Mouse (Mus musculus): Measurements from ENCODE around the gene Rnf10.

The Rnf10 gene

DNA sequence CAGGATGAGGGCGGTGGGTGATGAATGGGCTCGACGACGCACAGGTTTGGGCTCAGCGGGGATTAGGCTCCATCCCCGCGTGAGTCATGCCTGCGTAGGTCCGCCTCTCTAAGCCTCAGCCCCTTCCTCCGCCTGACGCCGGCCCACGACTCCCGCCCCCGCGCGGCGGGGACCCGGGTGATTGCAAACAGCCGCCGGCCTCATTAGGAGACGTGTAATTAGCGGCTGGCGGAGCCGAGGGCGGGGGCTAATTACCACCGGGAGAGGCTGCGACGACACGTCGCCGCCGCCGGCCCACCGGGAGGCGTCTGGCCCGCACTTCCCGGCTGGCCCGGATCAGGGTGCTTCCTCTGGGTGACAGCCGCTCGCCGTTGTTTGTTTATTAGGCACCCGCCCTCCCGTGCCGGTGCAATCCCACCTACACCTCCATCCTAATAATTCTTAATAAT is 37.4 kb downstream of the Rnf10 start:
- peak in 1 of 2 experiments; percentile 25 for DNase-seq (ENCODE audit: low spot score in 2 of 2)

DNA sequence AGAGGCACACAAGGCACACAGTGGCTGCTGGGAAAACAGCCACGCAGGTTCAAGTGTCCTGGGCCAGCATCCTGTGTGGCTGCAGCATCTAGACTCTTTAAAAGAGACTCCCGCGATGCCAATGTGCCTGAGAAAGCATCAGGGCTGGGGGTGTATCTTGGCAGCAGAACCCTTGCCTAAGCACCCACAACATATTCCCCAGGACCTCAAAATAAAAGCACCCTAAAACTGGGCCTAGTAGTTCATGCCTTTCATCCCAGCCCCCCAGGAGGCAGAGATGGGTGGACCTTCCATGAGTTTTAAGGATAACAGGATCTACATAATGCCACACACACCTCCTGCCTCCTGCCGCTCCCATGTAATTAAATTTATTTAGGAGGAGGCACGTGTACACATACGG is 38.2 kb downstream of the Rnf10 start:
- no peak for DNase-seq (ENCODE audit: low spot score in 2 of 2)

DNA sequence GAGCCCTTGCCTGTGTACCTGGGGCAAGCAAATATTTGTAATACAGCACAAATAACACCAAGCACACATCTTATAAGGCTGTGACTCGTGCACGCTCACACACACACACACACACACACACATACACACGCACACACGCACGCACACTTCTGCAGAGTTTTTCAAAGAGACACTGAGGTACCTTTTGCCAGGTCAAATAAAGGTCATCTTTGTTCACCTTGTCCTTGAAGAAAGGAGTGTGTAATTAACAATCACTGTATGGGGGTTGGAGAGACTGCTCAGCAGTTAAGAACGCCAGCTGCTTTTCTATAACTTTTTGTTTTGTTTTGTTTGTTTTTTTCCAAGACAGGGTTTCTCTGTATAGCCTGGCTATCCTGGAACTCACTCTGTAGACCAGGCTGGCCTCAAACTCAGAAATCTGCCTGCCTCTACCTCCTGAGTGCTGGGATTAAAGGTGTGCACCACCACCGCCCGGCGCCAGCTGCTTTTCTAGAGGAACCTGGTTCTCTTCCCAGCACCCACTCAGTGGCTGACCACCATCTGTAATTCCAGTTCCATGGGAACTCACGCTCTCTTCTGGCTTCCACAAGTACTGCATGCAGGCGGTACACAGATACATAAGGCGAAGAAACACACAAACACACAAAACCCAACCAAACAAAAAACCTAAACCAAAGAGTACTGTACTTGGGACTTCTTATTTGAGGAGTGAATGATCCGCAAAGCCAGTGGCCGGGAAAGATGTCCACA is 39.5 kb downstream of the Rnf10 start:
- no peak for DNase-seq (ENCODE audit: low spot score in 2 of 2)

DNA sequence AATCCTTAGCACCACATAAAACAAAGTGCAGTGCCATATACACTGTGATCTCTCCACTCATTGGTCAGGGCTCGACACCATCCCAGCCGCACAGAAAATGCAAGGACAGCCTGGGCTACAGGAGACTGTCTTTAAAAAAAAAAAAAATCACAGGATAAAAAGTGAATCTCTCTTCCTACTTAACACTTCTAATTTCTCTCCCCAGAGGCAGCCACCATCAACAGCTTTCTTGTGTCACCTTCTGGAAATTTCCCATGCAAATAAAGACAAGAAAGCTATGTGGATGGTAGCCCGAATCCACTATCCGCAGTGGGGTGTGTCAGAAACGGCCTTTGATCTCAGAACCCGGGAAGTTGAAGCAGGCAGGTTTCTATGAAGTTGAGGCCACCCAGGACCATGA is 40.2 kb downstream of the Rnf10 start:
- no peak for DNase-seq (ENCODE audit: low spot score in 2 of 2)

DNA sequence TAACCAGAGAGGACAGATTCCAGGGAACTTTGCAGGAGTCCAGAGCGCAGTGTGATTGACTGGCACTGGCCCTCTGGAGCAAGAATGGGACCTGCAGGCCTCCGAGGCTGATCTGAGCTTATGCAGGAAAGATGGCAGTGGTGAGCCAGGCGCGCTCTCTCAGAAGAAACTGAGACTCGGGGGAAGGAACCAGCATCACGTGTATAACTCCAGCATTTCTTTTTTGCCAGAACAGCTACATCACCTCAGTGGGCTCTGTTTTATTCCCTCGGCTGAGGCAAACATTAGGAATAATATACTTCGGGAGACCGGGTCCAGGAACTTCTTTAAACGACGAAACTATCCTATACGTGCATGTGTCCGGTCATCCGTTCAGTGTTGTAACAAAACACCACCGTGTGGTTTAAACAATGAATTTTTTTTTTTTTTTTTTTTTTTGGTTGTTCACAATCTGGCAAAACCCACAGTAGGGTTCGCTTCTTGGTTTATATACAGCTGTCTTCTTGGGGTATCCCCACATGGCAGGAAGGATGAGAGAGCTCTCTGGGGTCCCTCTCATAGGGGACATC is 41.1 kb downstream of the Rnf10 start:
- DNase-seq (ENCODE audit: low spot score in 2 of 2), result no peak

DNA sequence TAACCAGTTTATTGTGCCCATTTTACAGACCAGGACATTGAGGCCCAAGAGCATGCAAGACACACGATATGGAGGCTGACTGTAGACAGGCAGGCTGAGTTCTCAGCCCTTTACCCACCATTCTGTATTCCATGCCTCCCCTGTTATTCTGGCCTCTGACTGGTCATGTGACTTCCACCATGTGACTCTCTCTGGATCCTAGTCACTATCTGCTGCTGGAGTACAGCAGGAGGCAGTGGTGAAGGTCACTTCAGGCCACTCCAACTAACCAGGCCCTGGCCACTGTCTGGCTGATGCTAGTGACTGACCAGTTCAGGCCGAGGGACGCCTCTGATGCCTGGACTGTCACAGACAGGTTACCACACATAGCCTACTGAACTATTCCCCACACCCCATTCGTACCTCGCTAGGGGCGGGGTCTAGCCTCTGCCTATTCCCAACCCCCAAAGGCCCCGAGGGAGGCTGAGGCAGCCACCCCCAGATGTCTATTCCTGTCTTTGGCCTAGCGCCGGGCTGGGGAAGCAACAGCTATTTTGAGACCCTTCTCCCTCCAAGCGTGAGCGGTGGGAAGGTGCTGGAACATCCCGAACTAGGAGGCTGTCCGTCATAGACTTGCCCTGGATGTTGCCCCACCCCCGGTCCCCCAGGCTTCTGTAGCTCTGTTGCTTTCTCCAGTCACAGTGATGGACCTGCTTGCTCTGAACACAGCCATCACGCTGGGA is 41.7 kb downstream of the Rnf10 start:
- DNase-seq (ENCODE audit: low spot score in 2 of 2), result no peak

DNA sequence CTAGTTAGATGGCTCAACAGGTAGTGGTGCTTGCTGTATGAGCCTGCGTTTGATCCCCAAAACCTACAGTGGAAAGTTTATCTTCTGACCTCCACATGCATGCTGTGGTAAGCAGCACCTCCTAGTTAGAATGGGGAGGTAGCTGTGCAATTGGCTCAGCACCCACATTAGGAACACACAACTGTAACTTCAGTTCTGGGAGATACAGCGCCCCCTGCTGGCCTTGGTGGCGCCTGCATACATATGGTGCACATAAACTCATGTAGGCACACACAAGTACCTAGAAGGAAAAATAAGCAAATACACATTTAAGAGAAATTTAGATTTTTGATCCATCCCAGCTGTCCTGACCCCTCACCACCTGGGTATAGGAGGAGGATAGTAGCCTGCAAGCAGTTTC is 50.2 kb downstream of the Rnf10 start:
- no peak for DNase-seq (ENCODE audit: low spot score in 2 of 2)

DNA sequence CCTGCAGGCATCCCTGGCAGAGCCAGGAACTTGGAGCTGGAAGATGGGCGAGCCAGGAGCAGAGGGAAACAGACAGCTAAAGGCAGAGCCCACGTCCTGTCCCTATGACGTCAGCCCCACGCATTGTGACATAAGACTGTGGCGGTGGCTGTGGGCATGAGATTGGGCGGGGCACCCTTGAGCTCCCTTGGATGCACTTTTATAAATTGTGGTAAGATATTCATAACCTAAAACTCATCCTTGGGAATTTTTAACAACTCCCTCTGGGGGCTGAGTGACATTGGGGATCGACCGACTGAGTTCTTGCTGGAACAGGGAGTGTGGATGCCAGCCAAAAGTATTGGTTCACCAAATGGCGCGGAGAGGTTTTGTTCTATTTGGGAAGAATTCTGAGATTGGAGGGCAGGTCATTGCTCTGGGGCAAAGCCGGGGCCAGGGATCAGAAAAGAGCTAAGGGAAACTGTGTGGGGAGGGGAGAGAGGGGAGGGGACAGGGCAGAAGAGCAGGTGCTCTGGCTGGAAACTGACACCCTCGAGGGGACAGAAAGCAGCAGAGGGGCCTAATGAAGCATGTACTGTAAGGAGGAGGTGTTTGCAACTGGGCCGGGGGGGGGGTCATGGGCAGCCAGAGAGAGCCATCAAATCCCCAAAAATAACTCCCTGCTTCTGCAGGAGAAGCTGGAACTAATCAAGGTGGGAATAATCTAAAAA is 51.6 kb downstream of the Rnf10 start:
- DNase-seq (ENCODE audit: low spot score in 2 of 2), result no peak

DNA sequence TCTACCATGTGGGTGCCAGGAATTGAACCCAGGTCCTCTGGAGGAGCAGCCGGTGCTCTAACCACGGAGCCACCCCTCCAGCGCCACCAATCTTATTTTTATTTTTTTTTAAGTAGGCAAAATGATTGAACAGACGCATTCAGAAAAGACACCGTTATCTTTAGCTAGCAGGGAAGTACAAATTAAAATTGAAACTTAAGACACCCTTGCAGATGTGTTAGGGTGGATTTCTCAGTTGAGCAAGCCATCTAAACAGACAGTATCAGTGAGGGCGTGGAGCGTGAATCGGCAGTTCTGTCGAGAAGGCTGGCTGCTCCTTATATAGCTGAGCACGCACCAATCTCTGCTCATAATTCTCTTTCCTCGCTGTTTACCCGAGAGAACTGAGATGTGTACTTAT is 54.7 kb downstream of the Rnf10 start:
- DNase-seq (ENCODE audit: low spot score in 2 of 2), result no peak

DNA sequence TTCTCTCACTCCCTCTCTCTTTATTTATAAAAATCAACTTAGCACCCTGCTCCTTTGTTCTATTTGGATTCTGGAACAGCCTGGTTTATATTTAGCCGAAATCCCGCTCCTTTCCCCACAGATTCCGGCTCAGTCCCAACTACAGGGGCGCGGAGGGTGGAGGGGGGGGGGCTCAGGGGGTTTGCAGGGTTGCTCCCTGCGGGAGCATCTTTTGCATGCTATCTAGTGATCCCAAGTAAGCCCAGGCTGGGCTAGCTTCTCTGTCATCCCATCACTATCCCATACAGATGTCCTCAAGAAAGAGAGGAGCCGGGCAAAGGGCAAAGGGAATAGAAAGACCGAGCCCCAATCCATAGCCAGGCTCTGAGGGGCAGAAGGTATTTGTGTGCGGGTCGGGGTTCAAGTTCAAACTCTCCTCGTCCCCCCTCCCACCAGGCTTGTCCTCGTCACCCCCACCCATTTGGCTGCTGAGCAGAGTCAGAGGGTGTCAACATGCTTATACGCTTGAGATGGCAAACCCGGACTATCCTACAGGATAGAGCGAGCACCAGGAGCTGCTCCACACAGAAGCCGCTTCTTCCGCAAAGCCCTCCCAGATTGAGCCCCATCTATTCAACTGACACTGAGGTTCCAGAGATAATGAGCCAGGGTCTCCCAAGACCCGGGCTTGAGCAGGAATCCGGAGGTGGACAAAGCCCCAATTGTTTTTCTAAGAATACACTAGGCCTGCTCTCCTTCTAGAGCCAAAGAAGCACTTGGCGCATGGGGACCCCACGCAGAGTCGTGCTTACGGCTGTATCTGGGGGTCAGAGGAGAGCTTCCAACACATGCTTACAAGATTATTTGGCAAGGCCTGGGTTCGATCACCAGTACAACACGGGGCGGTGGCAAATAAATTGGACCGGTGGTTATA is 57.2 kb downstream of the Rnf10 start:
- no peak for DNase-seq (ENCODE audit: low spot score in 2 of 2)

DNA sequence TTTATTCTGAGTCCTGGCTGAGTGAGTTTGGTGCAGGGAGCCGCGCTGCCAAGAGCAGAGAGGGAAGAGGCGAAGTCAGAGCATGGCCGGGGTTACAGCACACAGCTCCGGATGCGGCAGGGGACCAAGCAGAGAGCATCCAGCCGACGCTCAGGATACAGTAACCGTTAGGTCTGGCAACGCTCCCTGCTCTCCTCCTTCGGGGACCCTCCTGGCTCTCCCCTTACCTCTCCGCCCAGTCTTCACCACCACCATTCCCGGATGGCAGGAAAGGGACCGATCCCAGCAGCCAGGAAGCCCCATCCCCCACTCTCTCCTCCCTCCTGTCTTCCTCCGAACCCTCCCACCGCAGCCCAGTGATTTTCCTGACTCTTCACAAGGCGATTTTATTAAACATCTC is 57.8 kb downstream of the Rnf10 start:
- DNase-seq (ENCODE audit: low spot score in 2 of 2), result no peak

DNA sequence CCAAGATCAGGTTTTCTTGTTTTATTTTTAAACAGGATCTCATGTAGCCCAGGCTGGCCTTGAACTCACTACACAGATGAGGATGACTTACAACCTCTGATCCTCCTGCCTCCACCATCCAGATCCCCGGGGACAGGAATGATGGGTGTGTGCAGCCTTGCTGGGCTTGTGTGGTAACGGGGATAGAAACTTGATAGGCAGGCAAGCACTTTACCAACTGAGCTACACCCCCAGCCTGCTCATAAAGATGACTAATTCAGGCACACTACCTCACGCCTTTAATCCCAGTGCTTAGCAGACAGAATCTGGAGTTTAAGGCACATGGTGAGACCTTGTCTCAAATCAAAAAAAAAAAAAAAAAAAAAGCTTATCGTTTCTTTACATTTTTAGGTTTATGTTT is 59.8 kb downstream of the Rnf10 start:
- no peak for DNase-seq (ENCODE audit: low spot score in 2 of 2)

DNA sequence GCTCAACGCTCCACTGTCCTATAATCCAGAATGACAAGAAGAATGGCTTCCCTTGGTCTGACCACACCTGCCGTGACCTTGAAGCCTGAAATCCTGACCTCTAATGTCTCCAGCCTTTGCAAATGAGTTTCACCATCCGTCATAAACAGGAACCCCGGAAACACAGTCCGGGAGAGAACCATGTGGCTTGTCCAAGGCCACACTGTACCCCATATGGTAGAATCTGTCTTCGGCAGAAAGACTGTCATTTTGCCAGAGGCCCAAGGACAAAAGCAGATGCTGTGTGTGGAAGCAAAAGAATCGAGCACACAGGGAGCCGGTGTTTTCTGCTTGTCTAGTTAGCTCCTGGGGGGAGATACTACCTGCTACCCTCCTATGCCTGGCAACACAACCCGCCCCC is 60.2 kb downstream of the Rnf10 start:
- no peak for DNase-seq (ENCODE audit: low spot score in 2 of 2)

DNA sequence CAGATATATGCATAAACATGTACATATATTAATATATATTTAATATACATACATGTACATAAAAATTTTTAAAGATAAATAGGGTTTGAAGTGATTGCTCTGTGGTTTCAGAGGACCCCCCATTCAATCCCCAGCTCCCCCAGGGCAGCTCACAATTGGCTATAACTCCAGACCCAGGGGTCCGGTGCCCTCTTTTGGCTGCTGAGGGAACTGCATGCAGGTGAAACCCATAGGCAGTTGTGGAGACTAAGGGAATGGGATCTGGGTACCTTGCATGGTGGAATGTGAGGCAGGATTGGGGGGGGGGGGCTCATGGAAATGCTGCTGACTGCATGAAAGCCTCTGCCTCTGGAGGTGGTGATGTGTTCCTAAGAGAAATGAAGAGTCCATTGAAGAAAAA is 62.3 kb downstream of the Rnf10 start:
- DNase-seq (ENCODE audit: low spot score in 2 of 2), result peak in 1 of 2 experiments; percentile 38

DNA sequence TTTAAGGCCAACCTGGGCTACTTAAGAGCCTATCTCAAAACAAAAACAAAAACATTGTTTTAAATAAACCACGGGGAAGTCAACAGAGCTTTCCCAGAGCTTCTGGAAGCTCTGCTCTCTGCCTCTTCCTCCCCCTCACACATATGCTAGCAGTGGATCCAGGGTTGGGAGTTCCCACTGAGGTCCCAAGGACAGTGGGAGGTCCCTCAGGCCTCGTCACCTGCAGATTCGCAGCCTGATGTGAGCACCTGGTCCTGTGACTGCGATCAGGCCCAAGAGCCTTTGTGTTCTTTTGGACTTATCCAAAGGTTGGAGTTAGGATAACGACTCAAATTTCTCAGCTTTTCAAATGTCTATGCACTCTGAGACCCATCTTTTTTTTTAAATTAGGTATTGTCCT is 64.1 kb downstream of the Rnf10 start:
- no peak for DNase-seq (ENCODE audit: low spot score in 2 of 2)

DNA sequence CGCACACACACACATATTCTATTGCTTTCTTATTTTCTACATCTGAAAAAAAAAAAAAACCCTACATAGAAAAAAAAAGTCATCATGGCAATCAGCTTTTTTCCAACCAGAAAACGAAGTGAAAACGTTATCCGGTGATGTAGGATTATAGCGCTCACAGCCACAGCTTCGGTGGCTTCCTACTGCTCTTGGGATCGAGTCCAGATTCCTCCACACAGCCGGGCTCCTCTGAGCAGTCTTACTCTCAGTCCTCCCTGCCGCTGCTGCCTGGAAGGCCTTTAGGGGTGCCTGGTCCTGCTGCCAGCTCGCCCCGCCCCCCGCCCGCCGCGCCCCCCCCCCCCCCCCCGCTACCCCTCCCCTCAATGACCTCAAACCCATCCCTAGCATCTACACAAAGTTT is 64.8 kb downstream of the Rnf10 start:
- DNase-seq (ENCODE audit: low spot score in 2 of 2), result no peak

DNA sequence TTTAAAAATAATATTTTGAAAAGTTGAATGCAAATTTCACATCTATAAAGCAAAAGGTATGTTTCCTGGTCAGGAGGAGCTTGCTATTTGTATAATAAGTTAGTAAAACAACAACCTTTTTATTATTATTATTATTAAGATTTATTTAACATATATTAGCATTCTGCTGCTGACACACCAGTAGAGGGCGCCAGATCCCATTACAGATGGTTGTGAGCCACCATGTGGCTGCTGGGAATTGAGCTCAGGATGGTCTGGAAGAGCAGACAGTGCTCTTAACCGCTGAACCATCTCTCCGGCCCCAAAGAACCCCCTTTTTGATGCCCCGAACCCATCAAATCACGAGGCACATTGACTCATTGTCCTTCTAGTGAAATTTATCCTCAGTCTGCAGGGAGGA is 65.5 kb downstream of the Rnf10 start:
- no peak for DNase-seq (ENCODE audit: low spot score in 2 of 2)

DNA sequence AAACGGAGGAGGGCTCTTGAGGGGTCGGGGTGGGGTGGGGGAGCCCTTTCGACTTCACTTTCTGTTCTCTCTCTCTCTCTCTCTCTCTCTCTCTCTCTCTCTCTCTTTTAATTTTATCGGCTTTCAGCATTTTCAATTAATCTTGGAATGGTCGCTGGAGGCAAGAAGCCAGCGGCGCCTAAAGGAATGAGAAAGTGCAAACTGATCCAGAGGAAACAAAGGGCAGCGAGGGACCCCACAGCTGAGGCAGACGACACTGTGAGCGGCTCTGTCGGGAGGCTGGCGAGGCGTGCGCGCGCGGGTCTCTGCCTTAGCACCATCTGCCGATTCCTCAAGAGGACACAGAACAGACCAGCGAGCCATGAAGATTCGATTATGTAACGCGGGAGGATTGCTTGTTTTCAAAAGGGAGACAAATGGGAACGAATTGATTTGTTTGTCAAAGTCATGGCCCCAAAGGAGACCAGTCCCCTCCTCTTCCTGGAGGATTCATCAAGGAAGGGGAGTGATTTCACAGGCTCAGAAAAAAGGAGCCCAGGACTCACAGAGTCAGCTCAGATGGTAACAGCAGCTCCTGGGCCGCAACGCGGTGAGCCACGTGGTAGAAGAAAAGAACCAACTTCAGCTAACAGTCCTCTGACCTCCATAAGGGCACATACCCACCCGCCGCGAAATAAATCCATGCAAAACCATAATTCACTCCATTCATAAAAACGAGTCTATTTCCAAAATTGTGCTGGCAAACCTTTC is 68.0 kb downstream of the Rnf10 start:
- no peak for DNase-seq (ENCODE audit: low spot score in 2 of 2)

DNA sequence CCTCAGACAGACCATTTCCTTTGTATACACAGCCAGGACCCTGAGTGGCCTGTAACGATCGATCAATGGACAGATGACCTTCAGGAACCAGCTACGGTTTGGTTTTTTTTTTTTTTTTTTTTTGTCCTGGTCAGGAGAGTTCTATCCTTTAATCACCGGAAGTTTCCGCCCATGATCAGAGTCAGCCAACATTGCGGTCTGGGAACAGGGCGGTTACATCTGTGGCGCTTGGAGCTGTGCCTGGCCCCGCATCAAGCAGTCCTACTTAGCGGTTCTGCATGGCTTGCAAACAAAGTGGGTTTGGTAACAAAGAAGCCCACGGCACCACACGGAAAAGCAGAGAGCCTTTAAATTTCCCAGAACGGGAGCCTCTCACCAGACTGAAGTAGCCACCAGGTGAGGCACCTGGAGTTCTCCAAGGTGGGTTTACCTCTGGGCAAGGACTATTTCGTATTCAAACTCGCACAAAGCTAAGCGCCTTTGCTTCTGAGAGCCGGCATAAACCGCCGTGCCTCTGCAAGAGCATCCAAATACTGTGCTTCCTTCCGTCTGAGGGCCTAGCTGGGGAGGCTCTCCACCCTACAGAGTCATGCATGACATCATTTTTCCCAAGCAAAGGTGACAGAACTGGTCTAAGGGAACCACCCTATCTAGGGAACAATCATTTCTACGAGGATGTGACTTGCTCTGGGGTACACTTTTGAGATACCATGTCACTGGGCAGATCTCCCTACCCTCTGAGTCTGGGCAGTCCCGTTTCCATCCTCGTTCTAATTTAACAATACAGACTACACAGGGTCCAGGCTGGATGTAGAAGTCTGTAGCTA is 68.8 kb downstream of the Rnf10 start:
- no peak for DNase-seq (ENCODE audit: low spot score in 2 of 2)
